Comparison of ENCODE assay signal across 9 mouse cellular contexts in the genomic region with DNA sequence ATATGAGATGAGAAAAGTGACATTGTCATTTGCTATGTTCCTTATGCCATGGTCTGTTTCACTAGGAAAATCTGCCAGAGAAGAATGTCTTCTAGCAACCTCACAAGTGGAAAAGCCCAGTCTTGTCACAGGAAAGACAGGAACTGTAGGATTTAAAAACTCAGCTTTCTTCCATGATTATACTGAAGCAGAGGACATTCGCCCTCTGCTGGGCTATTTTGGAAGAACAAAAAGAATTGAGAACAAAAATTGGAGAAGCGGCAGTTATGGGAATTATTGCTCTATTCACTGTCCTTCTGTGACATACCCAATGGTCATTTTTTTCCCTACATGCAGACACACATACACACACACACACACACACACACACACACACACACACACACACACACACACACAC.
DNase-seq lines count a peak whose midpoint lies in the region; TF ChIP-seq lines count a peak whose summit lies in the region.
"Had no signal": no experiment of that assay in that cellular context is flagged by ENCODE, and none has a peak within 500 bp of the region (broad histone marks: within the 10 kb centered on the region; RNA-seq: fewer than 3 reads in every experiment).

No protein-coding gene starts in this region.

- peak; percentile 33 to 58 for DNase-seq in cerebellum, postnatal 14 days
- no peak for DNase-seq in cerebellum, adult 11 months
- DNase-seq in left cerebral cortex, adult 2 months (ENCODE audit: extremely low spot score in 1 of 2, low spot score in 2 of 2), result peak in 1 of 2 experiments; percentile 16
- DNase-seq in left cerebral cortex, adult 8-10 months (ENCODE audit: low spot score in 2 of 2), result no peak
- peak; percentile 46 for DNase-seq in brain, adult 2 months (ENCODE audit: low read depth, low spot score)
- DNase-seq in mesoderm, embryonic 11.5 days (ENCODE audit: low read depth, low spot score), result peak; percentile 57
- no peak for DNase-seq in ovary, adult 18-20 months (ENCODE audit: low spot score)
- no peak for DNase-seq in ovary, postnatal 10 days (ENCODE audit: low spot score)

- no peak overlapping the region for H3K27ac ChIP-seq in left cerebral cortex, adult 2 months
- H3K27ac ChIP-seq: heart, embryonic 15.5 days had no signal

- TF ChIP-seq CTCF in left cerebral cortex, adult 2 months (IDR thresholded peaks at IDR 0.05), result peak; percentile 64

- intact Hi-C loops in left cerebral cortex, adult 2 months (cut with DNase I), result loop anchor here (10.0 kb wide), 1 partner anchor 1621 kb away; no protein-coding TSS in a partner anchor

- no peak overlapping the region for H3K4me3 ChIP-seq in left cerebral cortex, adult 2 months
- H3K4me3 ChIP-seq: heart, embryonic 15.5 days had no signal

Comparison
In these comparisons a context has a peak if more than half of its experiments do, and no peak if none do; other contexts are left out.
1. DNase-seq: peak in cerebellum, postnatal 14 days (2 of 2), brain, adult 2 months (single experiment) and mesoderm, embryonic 11.5 days (single experiment); none in cerebellum, adult 11 months (single experiment), left cerebral cortex, adult 8-10 months (0 of 2), ovary, adult 18-20 months (single experiment) and ovary, postnatal 10 days (single experiment).